Mouse (Mus musculus) myocyte (in vitro differentiated cells): ENCODE results near the gene Crct1.

Experiments
- CEBPB ChIP-seq: IDR thresholded peaks from 2 replicates; pipeline ENCODE4 v1.6.1; 2011; ENCODE audit warnings: mild to moderate bottlenecking, moderate library complexity; ENCODE audit not compliant: poor library complexity, insufficient read depth, severe bottlenecking
- E2F4 ChIP-seq: IDR thresholded peaks from one replicate; pipeline ENCODE4 v1.6.1; 2011; ENCODE audit warnings: mild to moderate bottlenecking, control low read depth, moderate library complexity; ENCODE audit not compliant: insufficient read depth
- MAX ChIP-seq: IDR thresholded peaks from one replicate; pipeline ENCODE4 v1.6.1; 2011; ENCODE audit warnings: low read depth, mild to moderate bottlenecking, control low read depth
- MYOD1 ChIP-seq, 3 experiments: IDR thresholded peaks; one replicate each; pipeline ENCODE4 v1.6.1; 2011; ENCODE audit warnings: control low read depth in 2 of 3, low read depth in 2 of 3, mild to moderate bottlenecking in 2 of 3, moderate library complexity in 1 of 3; ENCODE audit not compliant: insufficient read length in 2 of 3, control insufficient read depth in 1 of 3
- MYOG ChIP-seq, 3 experiments: IDR thresholded peaks; one replicate each; pipeline ENCODE4 v1.6.1; 2011; ENCODE audit warnings: control low read depth in 2 of 3, low read depth in 2 of 3, mild to moderate bottlenecking in 2 of 3; ENCODE audit not compliant: insufficient read length in 2 of 3, control insufficient read depth in 1 of 3, insufficient read depth in 1 of 3
- POLR2A ChIP-seq: IDR thresholded peaks from one replicate; pipeline ENCODE4 v1.6.1; 2011; ENCODE audit warnings: low read depth, mild to moderate bottlenecking, control low read depth, moderate library complexity; ENCODE audit not compliant: insufficient read length
- POLR2AphosphoS2 ChIP-seq: IDR thresholded peaks from one replicate; pipeline ENCODE4 v1.6.1; 2011; ENCODE audit warnings: low read depth, control low read depth; ENCODE audit not compliant: insufficient read length
- REST ChIP-seq: IDR thresholded peaks from one replicate; pipeline ENCODE4 v1.6.1; 2011; ENCODE audit warnings: mild to moderate bottlenecking, control low read depth, moderate library complexity; ENCODE audit not compliant: insufficient read depth, insufficient read length
- SRF ChIP-seq: IDR thresholded peaks from one replicate; pipeline ENCODE4 v1.6.1; 2011; ENCODE audit warnings: low read depth; ENCODE audit not compliant: control insufficient read depth, insufficient read length
- TCF3 ChIP-seq: IDR thresholded peaks from one replicate; pipeline ENCODE4 v1.6.1; 2011; ENCODE audit warnings: low read depth, control low read depth; ENCODE audit not compliant: insufficient read length
- USF1 ChIP-seq: IDR thresholded peaks from one replicate; pipeline ENCODE4 v1.6.1; 2011; ENCODE audit warnings: low read depth, mild to moderate bottlenecking, control low read depth, moderate library complexity

GRCm38 (mm10) chr3:92966761-92967160 lies 48.7 kb downstream of the Crct1 start, which contains the start of gene Lce3e:
- TF ChIP-seq POLR2A (no peak), SRF (no peak), MAX (no peak), E2F4 (no peak), POLR2AphosphoS2 (no peak), TCF3 (no peak), MYOD1 (IDR thresholded peaks at IDR 0.05; ENCODE audit: control insufficient read depth in 1 of 3, insufficient read length in 2 of 3, low read depth in 2 of 3) (no peak), MYOG (IDR thresholded peaks at IDR 0.05; ENCODE audit: control insufficient read depth in 1 of 3, insufficient read depth in 1 of 3, insufficient read length in 2 of 3, low read depth in 2 of 3) (no peak), REST (no peak), USF1 (no peak), CEBPB (no peak)
